Mouse (Mus musculus): ENCODE measurements around the gene Gabbr2.

Gabbr2 gene

DNA sequence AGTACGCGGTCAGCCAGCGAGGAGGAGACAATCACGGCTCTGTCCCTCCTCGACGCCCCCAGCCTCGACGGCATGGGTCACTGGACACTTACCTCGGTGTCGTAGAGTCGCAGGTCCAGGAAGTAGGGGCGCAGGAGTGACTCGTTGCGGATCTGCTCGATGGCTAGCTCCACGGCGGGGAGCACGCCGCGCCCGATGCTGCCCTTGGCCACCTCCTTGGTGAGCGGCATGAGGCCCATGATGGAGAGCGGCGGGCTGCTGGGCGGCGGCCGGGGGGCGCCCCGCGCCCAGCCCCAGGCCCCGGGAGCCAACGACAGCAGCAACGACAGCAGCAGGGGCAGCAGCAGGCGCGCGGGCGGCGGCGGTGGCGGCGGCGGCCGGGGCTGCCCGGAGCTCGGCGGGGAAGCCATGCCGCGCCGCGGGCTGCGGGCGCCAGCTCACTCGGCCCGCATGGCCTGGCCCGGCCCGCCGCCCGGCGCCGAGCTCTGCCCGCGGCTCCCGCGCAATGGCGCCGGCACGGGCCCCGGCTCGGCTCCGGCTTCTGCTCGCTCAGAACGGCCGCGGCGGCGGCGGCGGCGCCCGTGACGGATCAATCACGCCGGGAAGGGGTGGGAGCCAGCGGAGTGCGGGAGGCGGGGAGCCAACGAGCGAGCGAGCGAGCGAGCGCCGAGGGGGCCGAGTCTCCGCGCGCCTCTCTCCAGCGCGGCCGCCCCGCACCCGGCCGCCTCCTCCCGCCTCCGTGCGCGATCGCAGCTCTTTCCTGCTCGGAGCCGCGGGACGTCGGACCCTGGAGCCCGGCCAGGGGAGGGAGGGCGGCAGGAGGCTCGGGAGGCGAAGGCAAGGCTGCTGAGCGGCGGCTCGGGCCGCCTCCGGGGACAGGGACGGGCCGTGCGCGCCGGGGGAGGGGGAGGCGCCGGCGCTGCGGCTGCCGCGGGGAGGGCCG is at the start of gene Gabbr2:
Gabbr2 (minus strand) TSS at position 858 of the 943 bp plus-strand sequence.
- no peak for DNase-seq (ENCODE audit: low read depth)

DNA sequence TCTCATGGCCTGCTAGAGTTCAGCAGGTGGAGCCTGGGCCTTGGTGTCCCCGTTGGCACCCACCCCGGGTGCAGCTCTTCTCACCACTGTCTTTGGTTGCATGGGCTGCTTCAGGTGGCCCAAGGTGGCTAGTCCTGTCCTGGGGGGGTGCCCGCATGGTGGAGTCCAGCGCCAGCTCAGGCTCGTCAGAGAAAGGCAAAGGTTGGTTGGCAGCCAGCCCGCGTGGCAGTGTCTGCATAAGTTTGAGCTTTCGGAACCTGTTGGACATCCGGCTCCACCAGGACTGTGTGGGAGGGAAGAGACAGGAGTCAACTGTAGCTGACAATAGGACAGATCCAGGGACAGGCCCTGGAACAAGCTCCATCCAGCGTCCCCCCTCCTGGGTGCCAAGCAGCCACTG is 47.9 kb upstream of the Gabbr2 start:
- DNase-seq (ENCODE audit: low read depth) = no peak

DNA sequence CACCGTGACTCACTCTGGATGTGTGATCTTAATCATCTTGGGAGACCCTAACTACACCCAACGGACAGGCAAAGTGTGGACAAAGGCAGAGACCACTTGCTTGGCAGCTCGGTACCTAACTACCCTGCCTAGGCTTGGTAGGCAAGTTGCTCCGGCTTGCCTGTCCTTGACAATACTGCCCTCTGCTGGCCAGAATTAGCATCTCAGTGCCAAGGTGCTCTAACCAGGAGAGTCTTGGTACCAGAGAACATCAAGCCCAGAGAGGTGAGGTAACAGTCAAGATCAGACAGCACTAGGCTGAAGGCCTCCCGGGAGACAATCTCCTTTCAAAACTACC is 45.6 kb upstream of the Gabbr2 start:
- peak; percentile 46 for DNase-seq (ENCODE audit: low read depth)

DNA sequence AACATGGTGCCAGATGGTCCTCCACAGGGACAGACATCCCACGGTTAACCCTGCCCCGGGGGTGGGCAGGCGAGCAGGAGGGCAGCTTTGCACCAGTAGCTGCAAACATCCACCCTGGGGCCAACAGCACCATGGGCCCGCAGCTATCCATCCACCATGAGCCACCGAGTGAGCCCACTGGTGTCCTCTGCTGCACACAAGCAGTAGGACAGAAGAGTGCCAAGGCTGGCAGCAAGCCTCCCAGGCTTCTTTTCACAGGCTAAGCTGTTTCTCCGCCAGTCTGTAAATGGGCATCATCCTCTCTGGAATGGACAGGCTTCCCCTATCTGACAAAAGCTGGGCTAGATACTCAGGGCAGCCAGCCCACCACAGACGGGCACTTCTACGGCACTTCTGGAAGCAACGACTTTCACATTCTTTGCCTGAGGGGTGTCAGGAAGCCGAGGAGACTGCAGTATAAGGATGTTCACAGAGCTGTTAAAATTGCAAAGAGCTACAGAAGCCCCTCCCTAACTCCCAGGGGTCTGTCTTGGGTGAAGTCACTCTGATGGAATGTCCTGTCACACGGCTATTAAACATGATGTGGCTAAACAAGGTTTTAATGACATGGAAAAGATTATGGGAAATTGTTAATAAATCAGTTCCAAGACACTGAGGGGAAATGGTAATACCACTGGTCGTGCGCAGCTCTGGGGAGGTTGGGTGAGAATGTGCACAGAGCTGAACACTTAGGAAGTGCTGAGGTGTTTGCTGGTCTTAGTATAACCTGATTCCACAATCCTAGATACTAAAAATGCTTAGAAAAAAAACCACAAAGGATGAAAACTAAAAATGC is 45.0 kb upstream of the Gabbr2 start:
- no peak for DNase-seq (ENCODE audit: low read depth)

DNA sequence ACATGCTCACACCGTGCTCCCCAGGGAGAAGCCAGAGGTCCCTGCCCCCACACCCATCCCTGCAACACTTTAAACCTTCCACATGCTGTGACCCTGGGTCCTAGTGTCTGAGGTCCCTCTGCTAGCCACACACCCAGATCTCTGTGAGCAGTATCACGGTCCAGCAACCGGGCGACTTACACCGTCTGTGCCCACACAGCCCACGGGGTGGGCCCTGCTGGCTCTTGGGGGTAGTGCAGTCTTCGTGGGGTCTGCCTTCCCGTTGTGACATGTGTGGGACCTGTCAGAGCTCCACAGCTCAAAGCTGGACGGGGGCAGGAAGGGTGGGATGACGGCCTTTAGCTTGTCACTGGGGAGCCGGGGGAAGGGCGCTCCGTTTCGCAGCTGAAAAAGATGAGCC is 43.9 kb upstream of the Gabbr2 start:
- DNase-seq (ENCODE audit: low read depth) = no peak

DNA sequence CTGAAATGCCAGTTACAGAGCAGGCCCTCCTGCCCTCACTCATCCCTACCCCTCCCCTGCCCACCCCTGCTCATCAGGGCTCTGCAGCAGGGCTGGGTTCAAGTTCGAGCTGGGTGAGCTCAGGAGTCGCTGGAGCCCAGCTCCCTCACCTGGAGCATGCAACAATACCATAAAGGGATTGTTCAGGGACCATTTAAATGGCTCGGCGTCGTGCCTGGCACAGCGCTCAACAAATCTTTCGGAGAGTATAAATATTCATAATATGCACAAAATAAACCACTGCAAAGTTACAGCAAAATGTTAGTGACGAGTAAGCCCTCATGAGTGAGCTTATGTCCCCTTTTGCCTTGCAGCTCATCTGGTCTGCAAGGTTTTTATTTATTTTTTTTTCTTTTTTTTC is 40.5 kb upstream of the Gabbr2 start:
- DNase-seq (ENCODE audit: low read depth) = no peak

DNA sequence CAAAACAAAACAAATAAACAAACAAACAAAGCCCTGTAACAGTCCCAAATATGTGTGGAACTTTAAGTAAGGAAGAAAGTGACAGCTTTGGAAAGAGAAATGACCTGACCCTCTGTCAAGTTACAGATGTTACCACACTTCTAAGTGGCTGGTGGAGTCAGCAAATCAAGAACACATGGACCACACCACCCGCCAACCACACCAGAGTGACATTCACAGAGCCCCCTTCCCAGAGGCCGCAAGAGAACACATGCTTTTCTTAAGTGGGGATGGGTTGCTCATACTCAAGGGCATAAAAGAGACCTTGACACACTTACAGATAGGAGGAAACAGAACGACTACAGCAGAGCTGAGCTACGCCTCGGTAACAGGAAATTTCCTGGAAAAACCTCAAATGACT is 37.1 kb upstream of the Gabbr2 start:
- no peak for DNase-seq (ENCODE audit: low read depth)

DNA sequence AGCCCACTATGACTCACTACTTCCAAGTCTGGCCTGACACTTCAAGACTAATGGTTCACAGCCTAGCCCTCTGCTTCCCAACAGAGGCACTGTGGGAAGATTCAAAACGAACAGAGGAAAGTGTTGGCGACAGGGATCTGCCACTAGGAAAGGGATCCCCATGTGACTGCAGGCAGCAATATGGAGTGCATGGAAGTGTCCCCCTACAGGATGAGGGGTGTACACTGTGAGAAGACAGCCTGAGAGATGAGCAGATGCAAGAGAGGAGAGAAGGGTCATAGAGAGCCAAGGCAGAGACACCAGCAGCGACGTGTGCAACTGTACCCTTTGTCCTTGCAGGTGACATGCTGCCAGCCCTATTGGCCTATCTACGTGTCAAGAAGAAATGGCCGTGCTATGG is 32.3 kb upstream of the Gabbr2 start:
- no peak for DNase-seq (ENCODE audit: low read depth)

DNA sequence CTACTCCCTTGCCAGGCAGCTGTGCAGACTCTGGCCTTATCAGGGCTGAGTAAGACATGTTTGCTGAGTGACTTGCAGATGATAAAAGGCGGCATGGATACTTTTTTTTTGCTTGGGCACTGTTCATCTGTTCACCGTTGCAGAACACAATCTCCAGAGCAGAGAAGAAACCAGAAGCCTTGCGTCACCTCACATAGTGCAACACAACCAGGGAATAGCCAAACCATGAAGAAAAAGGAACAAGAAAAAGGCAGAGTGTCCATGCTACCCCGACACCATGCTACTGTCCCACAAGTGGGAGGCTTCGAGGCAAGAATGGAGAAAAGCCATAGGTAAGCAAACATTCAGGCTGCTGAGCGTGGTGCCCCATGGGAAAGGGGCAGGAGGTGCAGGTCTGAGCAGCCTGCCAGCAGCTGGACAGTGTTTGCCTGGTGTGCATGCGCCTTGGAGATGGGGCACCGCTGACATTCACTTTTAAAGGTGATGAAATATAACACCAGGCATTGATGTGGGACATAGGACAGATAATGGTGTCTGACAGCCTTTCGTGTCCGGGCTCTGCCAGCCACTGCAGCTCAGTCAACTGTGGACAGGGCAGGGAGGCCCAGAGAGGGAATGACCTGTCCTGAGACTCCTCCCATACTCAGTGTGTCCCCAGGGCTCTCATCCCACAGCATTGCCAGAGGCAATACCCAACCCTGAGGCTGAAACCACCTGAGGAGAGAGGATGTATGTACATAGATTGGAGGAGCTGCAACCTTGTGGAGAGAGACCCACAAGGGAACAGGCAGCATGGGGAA is 31.3 kb upstream of the Gabbr2 start:
- DNase-seq (ENCODE audit: low read depth) = no peak

DNA sequence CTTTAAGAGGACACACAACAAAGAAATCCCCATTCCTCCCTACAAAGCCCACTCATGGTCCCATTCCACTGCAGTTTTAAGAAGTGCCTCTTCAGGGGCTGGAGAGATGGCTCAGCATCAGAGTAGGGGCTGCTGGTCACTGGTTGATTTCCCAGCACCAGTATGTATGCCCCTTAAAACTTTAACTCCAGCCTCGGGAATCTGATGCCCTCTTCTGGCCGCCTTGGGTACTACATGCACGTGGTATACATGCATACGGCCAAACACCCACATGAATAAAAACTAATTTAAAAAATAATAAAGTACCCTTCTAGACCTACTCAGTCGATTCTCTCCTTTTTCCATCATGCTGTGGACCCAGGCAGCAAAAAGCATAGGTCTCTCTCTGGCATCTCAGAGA is 28.9 kb upstream of the Gabbr2 start:
- DNase-seq (ENCODE audit: low read depth) = peak; percentile 32

DNA sequence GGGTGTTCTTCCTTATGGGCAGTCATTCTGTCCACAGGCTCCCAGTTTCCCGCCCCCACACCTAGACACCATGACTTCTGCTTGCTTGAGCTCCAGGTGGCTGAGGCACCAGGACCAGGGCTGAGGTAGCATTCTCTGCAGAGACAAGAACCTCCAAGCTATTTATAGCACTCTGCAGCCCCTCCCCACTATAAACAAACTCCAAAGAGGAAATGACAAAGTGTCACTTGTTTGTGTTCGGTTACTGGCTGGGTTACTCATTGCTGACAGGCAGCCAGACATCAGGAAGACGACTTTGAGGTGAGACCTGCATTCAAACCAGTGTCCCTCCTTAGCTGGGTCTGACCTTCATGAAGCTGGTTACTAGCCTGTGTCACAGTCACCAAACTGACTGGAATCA is 23.5 kb upstream of the Gabbr2 start:
- DNase-seq (ENCODE audit: low read depth) = no peak

DNA sequence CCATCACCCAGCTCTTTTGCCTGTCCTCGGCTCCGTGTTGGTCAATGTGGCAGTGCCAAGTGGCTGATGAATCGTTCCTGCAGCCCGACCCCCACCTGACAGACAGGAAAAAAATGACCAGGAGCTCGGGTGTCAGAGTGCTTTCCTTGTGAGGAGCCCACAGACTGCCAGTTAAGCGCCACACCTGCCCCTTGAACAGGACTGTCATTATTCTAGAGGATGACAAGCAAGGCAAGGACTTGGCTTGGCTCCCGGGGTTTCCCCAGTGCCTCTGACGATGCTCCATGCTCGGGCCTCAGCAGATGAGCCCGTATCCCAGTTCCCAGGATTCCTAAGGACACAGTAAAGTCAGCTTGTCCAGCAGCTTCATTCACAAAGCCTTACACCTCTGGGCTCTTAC is 20.8 kb upstream of the Gabbr2 start:
- DNase-seq (ENCODE audit: low read depth) = no peak

DNA sequence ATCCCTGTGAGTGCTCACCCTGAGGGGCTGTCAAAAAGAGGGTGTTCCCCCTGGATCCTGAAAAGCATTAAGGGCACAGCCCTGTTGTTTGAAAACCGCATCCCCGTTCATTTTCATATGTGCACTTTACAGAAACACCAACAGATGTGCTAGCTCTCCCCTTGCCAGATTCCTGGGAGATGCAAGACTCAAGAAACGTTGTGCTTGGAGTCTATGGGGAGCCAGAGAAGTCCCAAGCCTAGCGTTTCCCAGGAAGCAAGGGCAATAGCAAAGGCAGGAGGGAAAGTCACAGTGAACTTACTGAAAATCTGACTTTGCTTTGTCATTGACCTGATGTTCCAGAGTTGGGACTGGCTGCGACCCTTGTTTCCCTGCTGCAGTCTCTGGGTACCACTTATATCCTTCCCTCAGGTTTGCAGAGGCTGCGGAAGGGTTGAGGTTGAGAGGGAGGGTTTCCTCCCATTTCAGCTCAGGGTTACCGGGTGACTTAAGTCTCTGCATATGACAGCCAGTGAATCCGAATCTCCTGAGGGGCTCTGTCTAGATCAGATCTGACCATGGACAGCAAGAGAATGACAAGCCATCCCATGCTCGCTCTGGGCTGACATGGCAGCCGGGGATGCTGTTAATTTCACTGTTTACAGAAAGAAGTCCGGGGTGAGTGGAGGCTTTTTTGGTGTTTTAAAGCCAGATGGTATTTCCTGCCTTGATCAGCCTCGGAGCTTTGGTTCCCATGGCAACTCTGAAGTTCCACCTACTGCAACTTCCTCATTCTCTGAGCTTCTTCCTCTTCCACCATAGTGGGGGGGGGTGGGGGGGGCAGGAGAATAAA is 18.9 kb upstream of the Gabbr2 start:
- no peak for DNase-seq (ENCODE audit: low read depth)

DNA sequence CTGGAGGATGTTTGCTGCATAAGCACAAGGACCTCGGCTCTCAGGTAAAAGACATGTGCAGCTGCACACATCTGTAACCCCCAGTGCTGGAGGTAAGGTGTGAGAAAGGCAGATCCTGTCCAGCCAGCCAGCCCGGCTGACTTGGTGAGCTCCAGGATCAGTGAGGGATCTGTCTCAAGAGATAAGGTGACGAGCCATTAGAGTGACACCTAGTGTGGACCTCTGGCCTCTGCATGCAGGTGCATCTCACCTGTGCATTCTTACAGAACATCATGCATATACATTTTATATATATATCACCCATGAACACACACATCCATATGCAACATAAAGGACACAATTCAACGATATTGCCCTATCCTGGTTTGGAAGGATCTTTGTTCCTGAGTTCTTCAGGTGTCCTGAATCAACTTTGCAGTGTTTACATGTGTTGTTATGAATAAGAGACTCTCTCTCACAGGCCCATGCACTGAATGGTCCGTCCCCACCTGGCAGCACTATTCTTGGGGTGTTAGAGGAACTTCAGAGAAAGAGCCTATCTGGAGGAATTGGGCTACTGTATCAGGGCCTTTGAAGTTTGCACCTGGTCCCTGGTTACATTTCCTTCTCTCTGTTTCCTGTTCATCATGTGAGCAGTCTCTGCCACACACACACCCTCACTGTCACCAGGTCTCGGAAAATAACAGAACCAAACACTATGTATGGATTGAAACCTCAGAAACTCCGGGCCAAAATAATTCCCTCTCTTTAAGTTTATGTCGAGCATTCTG is 9.1 kb upstream of the Gabbr2 start:
- no peak for DNase-seq (ENCODE audit: low read depth)

DNA sequence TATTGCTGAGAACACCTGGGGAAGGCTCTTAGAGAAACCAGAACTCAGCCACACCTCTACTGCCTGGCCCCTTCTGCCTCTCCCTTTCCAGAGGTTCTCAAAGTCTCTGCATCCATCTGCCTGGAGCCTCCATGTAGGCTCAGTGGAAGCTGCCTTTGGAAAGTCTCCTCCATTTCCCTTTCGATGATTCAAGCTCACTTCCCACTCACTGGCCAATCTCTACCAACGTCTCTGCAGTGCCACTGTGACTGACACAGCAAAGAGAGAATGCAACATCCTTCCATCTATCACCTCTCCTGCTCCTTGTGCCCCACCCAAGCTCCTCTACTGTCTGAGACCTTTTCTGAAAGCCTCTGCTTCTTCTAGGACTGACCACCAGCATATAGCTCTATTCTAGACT is 6.3 kb upstream of the Gabbr2 start:
- no peak for DNase-seq (ENCODE audit: low read depth)

DNA sequence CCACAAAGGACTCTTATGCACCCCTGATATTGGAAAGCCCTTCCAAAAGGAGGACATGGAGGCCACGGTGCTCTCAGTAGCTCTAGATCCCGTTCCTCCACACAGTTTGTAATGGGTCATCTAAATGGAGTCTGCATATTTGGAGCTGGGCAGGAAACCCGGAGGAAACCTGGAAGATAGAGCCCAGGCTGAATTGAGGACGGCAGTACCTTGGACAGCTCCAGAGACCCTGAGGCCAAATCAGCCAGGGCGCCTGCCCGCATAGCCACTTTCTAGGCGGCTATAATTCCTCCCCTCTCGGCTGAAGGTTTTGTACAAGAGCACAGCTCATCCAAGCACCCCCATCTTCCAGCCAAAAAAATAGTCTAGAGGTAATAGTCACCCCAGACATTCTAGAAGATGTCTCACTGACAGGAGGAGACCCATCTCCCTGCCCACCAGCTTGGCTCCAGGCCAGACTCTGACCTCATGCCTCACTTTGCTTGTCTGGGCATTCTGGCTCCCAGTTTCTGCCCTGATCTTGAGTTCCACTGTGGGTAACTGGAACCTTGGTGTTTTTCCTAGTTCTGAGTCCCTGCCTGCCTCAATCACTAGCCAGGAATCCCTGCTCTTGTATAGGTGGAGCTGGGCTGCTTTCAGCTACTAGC is 1.3 kb upstream of the Gabbr2 start:
- peak; percentile 17 for DNase-seq (ENCODE audit: low read depth)

DNA sequence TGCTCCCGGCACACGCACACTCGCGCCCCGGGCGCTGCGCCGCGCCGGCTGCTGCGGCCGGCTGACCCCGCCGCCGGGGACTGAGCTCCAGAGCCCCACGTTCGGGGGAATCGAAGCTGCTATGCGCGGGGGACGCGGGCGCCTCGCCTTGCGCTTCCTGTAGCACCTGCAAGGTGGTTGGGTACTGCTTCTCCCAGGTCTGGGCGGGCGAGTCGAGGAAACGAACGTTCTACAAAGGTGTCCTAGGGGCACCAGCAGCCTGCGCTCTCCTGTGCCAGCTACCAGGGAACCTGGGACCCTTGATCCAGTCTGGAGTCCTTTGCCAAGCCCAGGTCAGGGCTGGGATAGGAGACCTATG is 265 bp upstream of the Gabbr2 start:
- DNase-seq (ENCODE audit: low read depth) = no peak

DNA sequence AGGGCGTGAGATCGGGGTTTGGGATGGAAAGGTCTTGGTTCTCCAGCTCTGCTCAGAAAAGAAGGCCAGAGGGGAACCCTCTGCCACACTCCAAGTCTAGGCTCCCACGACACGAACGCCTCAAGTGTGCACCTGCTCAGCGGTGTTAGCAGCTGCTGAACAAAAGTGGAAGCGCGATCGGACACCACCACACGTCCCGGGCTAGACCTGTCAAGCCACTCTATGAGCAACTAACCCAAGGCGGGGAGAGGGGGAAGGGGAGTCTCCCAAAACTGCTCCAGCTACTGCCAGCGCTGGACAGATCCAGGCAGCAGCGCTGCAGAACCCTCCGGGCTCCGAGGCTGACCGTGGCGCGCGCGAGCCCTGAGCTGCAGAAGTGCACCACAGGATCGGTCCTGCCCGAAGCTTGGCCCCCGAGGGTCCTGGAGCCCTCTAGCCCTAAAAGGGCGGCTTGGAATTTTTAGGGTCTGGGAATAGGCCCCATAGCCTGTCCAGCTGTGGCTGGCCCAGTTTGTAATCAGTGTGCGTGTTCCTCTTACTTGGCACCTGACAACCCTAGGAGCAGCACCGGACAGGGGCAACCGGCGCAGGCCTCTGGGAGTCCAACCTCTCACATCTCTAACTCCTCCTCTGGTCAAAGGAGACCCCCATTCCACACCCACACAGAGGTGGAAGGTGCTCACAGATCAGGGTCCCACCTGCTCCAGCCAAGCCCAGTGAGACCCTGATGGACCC is 1.2 kb downstream of the Gabbr2 start:
- DNase-seq (ENCODE audit: low read depth) = no peak

DNA sequence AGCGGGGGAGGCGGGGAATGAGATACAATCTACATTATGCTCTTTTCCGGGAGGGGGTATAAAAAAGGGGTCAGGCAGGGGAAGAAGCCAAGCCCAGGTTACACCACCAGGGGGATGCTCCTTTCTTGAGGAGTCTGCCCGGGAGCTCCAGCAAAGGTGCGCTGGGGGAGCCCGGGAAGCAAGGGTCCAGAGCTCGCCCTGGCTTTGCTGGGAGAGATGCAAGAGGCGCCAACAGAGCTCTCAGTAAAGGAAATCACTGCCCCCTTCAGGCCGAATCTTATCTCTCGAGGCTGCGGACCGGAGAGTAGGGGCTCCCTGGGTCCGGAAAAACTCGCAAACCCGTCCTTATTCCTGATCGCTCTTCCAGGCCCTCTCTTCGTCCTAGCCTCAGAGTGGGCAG is 1.8 kb downstream of the Gabbr2 start:
- no peak for DNase-seq (ENCODE audit: low read depth)

DNA sequence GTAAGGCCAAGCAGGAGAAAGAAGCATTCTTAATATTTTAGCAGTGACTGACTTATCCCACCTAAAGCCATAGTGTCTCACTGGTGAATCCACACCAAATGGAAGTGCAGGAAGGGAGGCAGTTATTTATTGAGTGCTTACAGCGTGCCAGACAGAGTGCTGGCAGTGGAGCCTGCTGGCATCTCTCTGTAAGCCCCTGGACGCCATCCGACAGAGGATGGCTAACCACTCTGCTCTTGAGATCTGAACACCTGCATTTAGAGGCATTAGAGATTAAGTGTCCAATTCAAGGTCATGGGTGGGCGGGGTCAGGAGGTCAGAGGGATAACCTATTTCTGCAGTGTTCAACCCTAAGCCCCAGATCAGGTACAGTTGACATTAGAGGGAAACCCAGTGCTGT is 2.8 kb downstream of the Gabbr2 start:
- DNase-seq (ENCODE audit: low read depth) = no peak

Measured in c-Kit-positive CD71-positive TER-119-negative erythroid progenitor cells, embryonic 14.5 days (primary cell).